Mouse (Mus musculus): ENCODE data around the gene Pcyt1b. TPM values are rescaled to one million over a fixed set of nuclear protein-coding genes. Genes with fewer than 3 reads are reported as not detected.

Pcyt1b gene
- polyA plus RNA-seq, 1 experiment from 2014 or later, result 22.3 TPM

DNA sequence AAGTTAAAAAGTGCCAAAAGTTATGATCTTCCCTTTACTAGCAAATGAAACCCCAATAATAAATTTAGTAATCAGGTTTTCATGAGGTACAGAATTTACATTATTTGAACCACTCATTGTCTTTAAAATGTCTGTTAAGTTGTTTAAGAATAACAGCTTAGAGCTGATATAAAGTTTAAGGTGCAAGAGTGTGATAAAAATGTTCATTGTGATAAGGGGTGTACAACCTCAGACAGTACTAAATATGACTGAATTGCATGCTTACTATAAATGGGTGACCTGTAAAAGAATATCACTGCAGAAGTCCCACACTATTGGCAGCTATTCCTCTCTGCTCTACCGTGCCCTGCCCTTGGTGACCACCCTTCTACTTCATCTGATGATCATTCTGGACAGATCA, 134.9 kb downstream of the Pcyt1b start:
- H3K4me2 ChIP-seq (ENCODE audit: low read length), result no peak overlapping the region
- no peaks in the 10 kb centered on the region for H3K9me3 ChIP-seq (ENCODE audit: control insufficient read depth, low read length)
- ATAC-seq, result no peak
- 82% methylated on average over 1 of the region's 1 CpGs for WGBS
- H3K9ac ChIP-seq (ENCODE audit: low read depth, low read length), result no peak overlapping the region
- no peak overlapping the region for H3K27ac ChIP-seq (ENCODE audit: low read depth, low read length)
- H3K36me3 ChIP-seq (ENCODE audit: control insufficient read depth, insufficient read depth, low read length), result no peaks in the 10 kb centered on the region
- no peaks in the 10 kb centered on the region for H3K27me3 ChIP-seq (replicated peaks; ENCODE audit: control insufficient read depth, insufficient read depth, low read length)
- no peak overlapping the region for H3K4me3 ChIP-seq (ENCODE audit: low read length)
- no peaks in the 10 kb centered on the region for H3K4me1 ChIP-seq (ENCODE audit: control insufficient read depth, insufficient read depth, low read depth, low read length)

DNA sequence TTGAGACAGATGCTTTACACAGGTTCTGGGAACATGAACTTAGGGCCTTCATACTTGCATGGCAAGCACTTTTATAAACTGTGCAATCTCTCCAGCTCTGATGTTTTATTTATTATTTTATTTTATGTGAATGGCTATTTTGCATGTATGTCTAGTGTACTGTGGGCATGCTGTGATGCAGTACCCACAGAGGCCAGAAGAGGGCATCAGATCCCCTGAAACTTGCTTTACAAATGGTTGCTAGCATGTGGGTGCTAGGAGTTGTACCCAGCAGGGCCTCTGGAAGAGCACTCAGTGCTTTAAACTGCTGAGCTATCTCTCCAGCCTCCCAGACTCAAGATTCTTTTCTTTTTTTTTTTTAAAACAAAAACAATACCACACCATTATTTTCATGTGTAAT, 138.5 kb downstream of the Pcyt1b start:
- Histone ChIP-seq H3K4me1 (ENCODE audit: control insufficient read depth, insufficient read depth, low read depth, low read length) (no peaks in the 10 kb centered on the region), H3K4me3 (ENCODE audit: low read length) (no peak overlapping the region), H3K27ac (ENCODE audit: low read depth, low read length) (no peak overlapping the region), H3K9me3 (ENCODE audit: control insufficient read depth, low read length) (no peaks in the 10 kb centered on the region), H3K27me3 (replicated peaks; ENCODE audit: control insufficient read depth, insufficient read depth, low read length) (no peaks in the 10 kb centered on the region), H3K4me2 (ENCODE audit: low read length) (no peak overlapping the region), H3K36me3 (ENCODE audit: control insufficient read depth, insufficient read depth, low read length) (no peaks in the 10 kb centered on the region), H3K9ac (ENCODE audit: low read depth, low read length) (no peak overlapping the region)
- ATAC-seq, result no peak

Other genes starting within 250 kb of the Pcyt1b start
- gene Pola1, start 22.7 kb upstream of the Pcyt1b start, polyA plus RNA-seq (2015; fragmentation: Nextera tagmentation; extraction: Ambion mirVana), result 4.6 and 5.4 TPM in 2 replicates
- gene Pdk3, start 177.3 kb downstream of the Pcyt1b start, polyA plus RNA-seq (2015; fragmentation: Nextera tagmentation; extraction: Ambion mirVana), result 23.4 and 24.7 TPM in 2 replicates